Mouse (Mus musculus): Measurements from ENCODE around the gene Rtn4r. TPM values are rescaled to one million over a fixed set of nuclear protein-coding genes. Genes with fewer than 3 reads are reported as not detected.

Gene Rtn4r
- polyA plus RNA-seq (2015; fragmentation: Nextera tagmentation; extraction: Ambion mirVana), result 2.6 and 3.6 TPM in 2 replicates

DNA sequence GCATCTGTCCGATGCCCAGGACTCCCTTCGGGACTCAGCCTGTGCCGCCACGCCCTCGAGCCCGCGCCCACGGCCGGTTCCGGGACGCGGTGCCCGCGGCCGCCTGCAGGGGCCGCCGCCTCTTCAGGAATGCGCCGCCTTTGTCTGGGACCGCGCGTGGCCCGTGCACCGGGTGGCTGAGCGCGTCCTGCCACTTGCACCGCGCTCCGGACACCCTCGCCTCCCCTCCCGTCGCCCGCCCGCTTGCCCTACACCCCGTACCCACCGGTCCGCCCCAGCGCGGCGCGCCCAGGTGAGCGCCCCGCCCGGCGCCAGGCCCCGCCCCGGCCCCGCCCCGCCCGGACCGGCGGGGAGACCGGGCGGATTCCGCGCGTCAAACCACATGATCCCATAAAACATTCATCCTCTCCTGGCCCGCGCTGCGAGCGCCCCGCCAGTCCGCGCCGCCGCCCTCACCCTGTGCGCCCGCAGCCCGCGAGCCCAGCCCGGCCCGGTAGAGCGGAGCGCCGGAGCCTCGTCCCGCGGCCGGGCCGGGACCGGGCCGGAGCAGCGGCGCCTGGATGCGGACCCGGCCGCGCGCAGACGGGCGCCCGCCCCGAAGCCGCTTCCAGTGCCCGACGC, at the start of gene Rtn4r:
Gene Rtn4r (plus strand): TSS at position 402 of the 621 bp plus-strand sequence.
- peak within 1 kb of the TSS; percentile 74 for H3K4me3 ChIP-seq (replicated peaks)
- peak; percentile 81 for ATAC-seq (replicated peaks; ENCODE audit: low FRiP score)
- H3K36me3 ChIP-seq, result no peaks in the 10 kb centered on the region
- H3K27ac ChIP-seq, result no peak within 1 kb of the TSS
- H3K4me1 ChIP-seq, result peaks cover 31% of the 10 kb centered on the region
- peak within 1 kb of the TSS; percentile 100 for H3K4me2 ChIP-seq
- under 1% methylated on average over 96 of the region's 96 CpGs for WGBS
- H3K9me3 ChIP-seq (replicated peaks), result no peaks in the 10 kb centered on the region
- H3K27me3 ChIP-seq, result peaks cover 68% of the 10 kb centered on the region
- peak within 1 kb of the TSS; percentile 56 for H3K9ac ChIP-seq

DNA sequence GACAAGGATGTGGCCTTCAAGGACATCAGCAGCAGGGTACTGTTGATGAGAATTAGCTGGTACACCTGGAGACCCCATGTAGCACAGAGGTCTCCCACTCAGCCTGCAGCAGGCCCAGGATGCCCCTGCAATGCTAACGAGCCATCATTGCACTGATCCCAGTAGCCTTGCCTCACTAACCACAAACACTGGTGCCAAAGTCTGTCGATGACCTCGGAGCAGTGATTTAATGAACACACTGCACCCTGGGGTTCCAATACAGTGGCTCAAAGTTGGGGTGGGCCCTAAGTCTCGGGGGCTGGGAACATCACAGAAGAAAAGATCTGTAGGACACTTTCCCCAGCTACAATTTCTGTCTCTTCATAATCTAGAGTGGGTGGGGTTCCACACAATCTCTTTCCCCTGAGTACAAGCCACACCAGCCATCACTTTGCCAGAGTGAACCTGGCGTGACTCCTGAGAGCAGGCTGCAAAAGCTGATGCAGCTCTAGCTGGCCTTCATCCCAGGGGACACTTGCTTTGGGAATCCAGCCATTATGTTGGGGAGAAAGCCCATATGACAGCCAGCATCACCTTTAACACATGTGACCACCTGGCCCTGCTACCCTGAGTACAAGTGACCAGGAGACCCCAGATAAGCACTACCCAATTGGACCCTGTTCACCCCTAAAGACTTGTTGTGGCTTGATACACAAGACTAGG, 49.0 kb upstream of the Rtn4r start:
- H3K27me3 ChIP-seq, result no peaks in the 10 kb centered on the region
- no peak overlapping the region for H3K4me2 ChIP-seq
- H3K36me3 ChIP-seq, result peaks cover 5% of the 10 kb centered on the region; the same call in 1 of the 2 replicates
- no peaks in the 10 kb centered on the region for H3K9me3 ChIP-seq (replicated peaks)
- no peak for ATAC-seq (replicated peaks; ENCODE audit: low FRiP score)
- no peak overlapping the region for H3K27ac ChIP-seq
- no peak overlapping the region for H3K4me3 ChIP-seq (replicated peaks)
- WGBS, result 83% methylated on average over 5 of the region's 5 CpGs
- H3K9ac ChIP-seq, result no peak overlapping the region
- H3K4me1 ChIP-seq, result peaks cover 9% of the 10 kb centered on the region

DNA sequence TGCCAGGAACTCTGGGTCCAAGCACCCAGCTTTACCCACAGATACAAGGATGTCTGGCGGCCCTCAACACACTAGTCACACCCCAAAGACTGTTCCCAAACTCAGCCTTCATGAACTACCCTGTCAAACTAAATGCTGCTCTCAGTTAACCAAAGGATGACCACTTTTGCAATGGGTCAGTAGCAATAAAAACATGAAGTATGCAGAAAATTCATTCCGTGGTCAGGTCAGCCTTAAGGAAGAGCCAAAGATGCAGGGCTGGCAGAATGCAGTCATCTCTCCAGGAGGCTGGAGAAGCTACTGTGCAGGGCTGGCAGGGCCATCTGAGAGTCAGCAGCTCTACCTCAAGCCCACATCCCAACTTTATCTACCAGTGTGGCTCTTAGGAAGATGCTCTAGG, 48.1 kb upstream of the Rtn4r start:
- H3K4me2 ChIP-seq, result no peak overlapping the region
- WGBS, result 83% methylated on average over 2 of the region's 2 CpGs
- H3K36me3 ChIP-seq, result 0 out of 2 replicates have a peak, but pooled peaks cover 3% of the 10 kb centered on the region
- ATAC-seq (replicated peaks; ENCODE audit: low FRiP score), result no peak
- H3K9ac ChIP-seq, result no peak overlapping the region
- no peaks in the 10 kb centered on the region for H3K9me3 ChIP-seq (replicated peaks)
- no peak overlapping the region for H3K27ac ChIP-seq
- H3K4me1 ChIP-seq, result peaks cover 13% of the 10 kb centered on the region
- H3K27me3 ChIP-seq, result no peaks in the 10 kb centered on the region
- no peak overlapping the region for H3K4me3 ChIP-seq (replicated peaks)

DNA sequence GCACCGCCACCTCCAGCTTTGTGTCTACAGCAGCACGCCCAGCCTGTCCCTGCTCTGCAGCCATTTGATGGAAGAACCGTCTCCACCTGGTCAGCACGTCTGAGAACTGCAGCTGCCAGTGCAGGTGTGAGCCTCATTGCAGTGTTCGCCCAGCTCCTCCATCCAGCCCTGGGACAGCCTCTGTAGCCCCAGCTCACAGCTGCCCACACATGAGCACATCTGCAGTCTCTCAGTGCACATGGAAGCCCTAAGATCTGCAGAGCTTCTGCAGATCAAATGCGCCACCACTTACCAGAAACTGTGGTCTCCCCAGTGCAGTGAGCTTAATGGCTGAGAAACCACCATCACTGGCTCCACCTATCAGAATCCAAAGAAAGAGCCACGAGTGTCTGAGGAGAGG, 47.3 kb upstream of the Rtn4r start:
- no peaks in the 10 kb centered on the region for H3K27me3 ChIP-seq
- no peak overlapping the region for H3K9ac ChIP-seq
- 0 out of 2 replicates have a peak, but pooled peaks cover 3% of the 10 kb centered on the region for H3K36me3 ChIP-seq
- no peaks in the 10 kb centered on the region for H3K9me3 ChIP-seq (replicated peaks)
- WGBS, result 87% methylated on average over 7 of the region's 7 CpGs
- H3K4me3 ChIP-seq (replicated peaks), result no peak overlapping the region
- H3K27ac ChIP-seq, result no peak overlapping the region
- no peak overlapping the region for H3K4me2 ChIP-seq
- ATAC-seq (replicated peaks; ENCODE audit: low FRiP score), result no peak
- peaks cover 9% of the 10 kb centered on the region for H3K4me1 ChIP-seq

DNA sequence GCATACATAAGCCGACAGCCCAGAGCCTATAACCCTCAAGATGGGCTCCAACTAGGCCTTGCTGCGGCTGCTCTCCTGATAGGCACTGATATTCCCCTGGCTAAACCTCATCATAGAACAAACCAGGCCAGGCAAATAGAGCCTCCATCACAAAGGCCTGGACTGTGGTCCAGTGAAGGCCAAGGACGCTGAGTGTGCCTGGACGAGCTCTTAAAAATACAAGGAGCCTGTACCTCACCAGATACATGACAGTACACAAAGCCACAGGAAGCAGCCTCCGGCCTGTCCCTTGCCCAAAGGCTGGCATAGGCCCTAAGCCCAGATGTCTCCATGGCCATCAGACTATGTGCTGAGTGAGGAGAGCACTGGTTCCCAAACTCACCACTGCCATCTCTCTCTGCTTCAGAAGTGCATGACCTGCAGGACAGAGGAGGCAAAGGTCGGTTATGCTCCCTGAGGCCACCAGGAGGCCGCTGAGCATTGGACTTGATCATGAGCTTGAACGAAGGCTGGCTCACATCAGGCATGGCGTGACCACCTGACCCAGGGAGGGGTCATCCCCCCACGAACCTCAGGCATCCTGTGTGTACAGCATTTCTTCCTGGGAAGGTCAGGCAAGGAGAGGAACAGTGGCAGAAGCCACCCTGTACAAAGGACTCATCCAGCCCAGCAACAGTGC, 46.2 kb upstream of the Rtn4r start:
- Histone ChIP-seq H3K9ac (no peak overlapping the region), H3K27ac (no peak overlapping the region), H3K9me3 (replicated peaks) (no peaks in the 10 kb centered on the region), H3K4me3 (replicated peaks) (no peak overlapping the region), H3K4me1 (peaks cover 9% of the 10 kb centered on the region), H3K36me3 (0 out of 2 replicates have a peak, but pooled peaks cover 3% of the 10 kb centered on the region), H3K4me2 (no peak overlapping the region), H3K27me3 (no peaks in the 10 kb centered on the region)
- WGBS, result 80% methylated on average over 10 of the region's 10 CpGs
- ATAC-seq (replicated peaks; ENCODE audit: low FRiP score), result no peak

DNA sequence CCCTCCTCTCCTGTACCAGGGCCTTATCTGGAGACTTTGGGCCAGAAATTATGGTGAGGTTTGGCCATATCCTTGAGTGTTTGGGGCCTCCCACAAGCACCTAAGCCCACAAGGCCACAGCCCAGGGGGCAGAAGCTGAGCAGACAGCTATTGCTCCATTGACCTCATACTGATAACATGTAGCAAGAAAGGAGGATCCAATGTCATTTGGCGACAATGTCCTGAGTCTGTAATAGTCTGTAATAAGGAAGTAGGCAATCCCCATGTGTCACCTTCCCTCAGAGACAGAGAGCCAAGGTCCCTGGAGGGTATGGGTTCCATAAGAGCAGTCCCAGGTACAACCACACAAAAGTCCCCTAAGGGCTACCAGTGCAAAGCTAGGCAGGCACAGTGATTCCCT, 45.2 kb upstream of the Rtn4r start:
- H3K9ac ChIP-seq, result no peak overlapping the region
- no peaks in the 10 kb centered on the region for H3K27me3 ChIP-seq
- peaks cover 9% of the 10 kb centered on the region for H3K4me1 ChIP-seq
- no peaks in the 10 kb centered on the region for H3K9me3 ChIP-seq (replicated peaks)
- H3K4me2 ChIP-seq, result no peak overlapping the region
- H3K27ac ChIP-seq, result no peak overlapping the region
- no peak for ATAC-seq (replicated peaks; ENCODE audit: low FRiP score)
- H3K36me3 ChIP-seq, result 0 out of 2 replicates have a peak, but pooled peaks cover 3% of the 10 kb centered on the region
- 76% methylated on average over 1 of the region's 1 CpGs for WGBS
- no peak overlapping the region for H3K4me3 ChIP-seq (replicated peaks)

DNA sequence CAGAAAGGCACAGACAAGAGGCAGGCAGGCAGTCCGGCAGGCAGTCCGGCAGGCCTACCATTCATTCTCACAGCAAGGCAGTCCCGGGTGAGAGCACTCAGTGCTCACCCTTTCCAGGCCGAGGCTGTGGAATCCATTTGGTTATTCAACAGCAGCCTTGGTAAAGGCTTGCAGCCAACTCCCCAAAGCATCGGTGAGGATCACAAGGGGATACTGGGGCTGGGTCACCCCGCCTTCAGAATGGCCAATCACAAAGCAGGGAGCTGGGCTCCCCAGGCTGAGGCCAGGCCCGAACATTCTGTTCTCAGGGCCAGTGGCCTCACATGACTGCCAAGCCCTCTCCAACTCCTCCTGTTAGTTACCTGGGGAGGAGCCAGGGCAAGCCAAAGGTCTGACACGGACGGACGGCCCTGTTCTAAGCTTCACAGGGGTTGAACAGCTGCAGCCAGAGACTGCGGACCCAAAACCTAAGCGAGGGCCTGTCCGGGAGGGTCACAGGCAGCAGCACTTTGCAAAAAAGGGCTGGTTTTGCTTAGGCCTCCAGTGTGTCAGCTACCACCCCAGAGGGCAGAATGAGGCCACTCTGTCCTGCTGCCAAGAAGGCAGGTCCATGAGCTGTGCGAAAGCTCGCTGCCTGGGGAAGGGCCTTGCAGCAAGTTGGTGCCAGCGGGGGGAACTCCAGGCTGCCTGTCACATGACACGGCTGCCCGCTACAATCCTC, 44.1 kb upstream of the Rtn4r start:
- 74% methylated on average over 18 of the region's 18 CpGs for WGBS
- Histone ChIP-seq H3K9me3 (replicated peaks) (no peaks in the 10 kb centered on the region), H3K36me3 (0 out of 2 replicates have a peak, but pooled peaks cover 3% of the 10 kb centered on the region), H3K4me3 (replicated peaks) (no peak overlapping the region), H3K9ac (no peak overlapping the region), H3K27me3 (no peaks in the 10 kb centered on the region), H3K4me1 (peaks cover 17% of the 10 kb centered on the region), H3K27ac (no peak overlapping the region), H3K4me2 (no peak overlapping the region)
- ATAC-seq (replicated peaks; ENCODE audit: low FRiP score), result 0 out of 2 replicates have a peak, but pooled peaks have one; percentile 13

DNA sequence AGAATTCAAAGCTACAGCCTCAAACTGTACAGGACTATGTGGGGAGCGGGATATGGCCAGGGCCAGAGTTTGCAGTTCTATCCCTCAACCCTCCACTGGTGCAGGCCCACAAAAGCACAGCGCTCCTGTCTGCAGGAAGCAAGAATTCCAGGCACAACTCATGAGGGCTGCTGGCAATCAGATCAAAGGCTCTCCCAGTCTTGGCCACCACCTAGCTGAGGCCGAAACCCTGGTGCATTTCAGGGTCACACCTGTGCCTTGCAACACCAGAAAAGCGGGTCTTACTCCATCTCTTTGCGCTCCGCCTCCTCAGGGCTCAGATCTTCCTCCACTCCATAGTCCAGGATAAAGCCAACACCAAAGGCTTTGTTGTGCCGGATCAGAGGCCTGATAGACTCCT, 43.2 kb upstream of the Rtn4r start:
- Histone ChIP-seq H3K9ac (no peak overlapping the region), H3K27ac (no peak overlapping the region), H3K27me3 (no peaks in the 10 kb centered on the region), H3K36me3 (0 out of 2 replicates have a peak, but pooled peaks cover 3% of the 10 kb centered on the region), H3K4me1 (peaks cover 21% of the 10 kb centered on the region), H3K4me3 (replicated peaks) (no peak overlapping the region), H3K9me3 (replicated peaks) (no peaks in the 10 kb centered on the region), H3K4me2 (no peak overlapping the region)
- ATAC-seq (replicated peaks; ENCODE audit: low FRiP score), result no peak
- WGBS, result 83% methylated on average over 7 of the region's 7 CpGs

DNA sequence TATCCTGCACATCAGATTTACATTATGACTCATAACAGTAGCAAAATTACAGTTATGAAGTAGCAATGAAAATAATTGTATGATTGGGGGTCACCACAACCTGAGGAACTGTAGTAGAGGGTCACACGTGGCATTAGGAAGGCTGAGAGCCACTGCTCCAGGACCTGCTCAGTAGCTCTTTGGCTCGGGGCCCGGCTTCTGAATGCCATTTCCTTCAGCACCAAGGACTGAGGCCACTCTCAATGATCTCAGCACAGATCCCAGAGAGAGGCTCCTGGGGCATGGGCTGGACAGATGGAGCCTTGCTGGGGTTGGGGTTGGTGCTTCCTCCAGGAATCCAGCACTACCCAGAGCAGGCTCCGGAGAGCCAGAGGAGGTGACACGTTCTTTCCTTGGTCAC, 40.3 kb upstream of the Rtn4r start:
- H3K27ac ChIP-seq, result no peak overlapping the region
- no peaks in the 10 kb centered on the region for H3K9me3 ChIP-seq (replicated peaks)
- H3K36me3 ChIP-seq, result 0 out of 2 replicates have a peak, but pooled peaks cover 3% of the 10 kb centered on the region
- no peaks in the 10 kb centered on the region for H3K27me3 ChIP-seq
- H3K9ac ChIP-seq, result no peak overlapping the region
- ATAC-seq (replicated peaks; ENCODE audit: low FRiP score), result no peak
- no peak overlapping the region for H3K4me3 ChIP-seq (replicated peaks)
- H3K4me2 ChIP-seq, result no peak overlapping the region
- 87% methylated on average over 5 of the region's 5 CpGs for WGBS
- peaks cover 33% of the 10 kb centered on the region for H3K4me1 ChIP-seq

DNA sequence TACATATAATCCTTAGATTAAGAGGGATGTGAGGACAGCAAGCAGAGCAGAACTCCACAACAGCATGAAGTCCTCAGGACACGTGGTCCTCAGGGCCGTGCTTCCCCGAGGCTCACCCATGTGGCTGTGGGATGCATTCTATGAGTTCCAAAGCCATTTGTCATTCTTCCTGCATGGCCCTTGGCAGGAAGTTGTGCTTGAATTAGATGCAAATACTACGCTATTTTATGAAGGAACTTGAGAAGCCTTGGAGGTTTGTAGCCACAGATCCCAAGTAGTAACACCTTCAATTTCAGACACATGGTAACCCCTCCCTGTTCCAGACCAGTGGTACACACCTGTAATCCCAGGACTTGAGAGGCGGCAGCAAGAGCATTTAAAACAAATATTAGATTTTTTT, 31.1 kb upstream of the Rtn4r start:
- Histone ChIP-seq H3K27me3 (no peaks in the 10 kb centered on the region), H3K27ac (no peak overlapping the region), H3K4me1 (peaks cover 4% of the 10 kb centered on the region), H3K4me3 (replicated peaks) (no peak overlapping the region), H3K9ac (no peak overlapping the region), H3K4me2 (no peak overlapping the region), H3K9me3 (replicated peaks) (no peaks in the 10 kb centered on the region), H3K36me3 (no peaks in the 10 kb centered on the region)
- ATAC-seq (replicated peaks; ENCODE audit: low FRiP score), result 0 out of 2 replicates have a peak, but pooled peaks have one; percentile 25
- 41% methylated on average over 5 of the region's 5 CpGs for WGBS

DNA sequence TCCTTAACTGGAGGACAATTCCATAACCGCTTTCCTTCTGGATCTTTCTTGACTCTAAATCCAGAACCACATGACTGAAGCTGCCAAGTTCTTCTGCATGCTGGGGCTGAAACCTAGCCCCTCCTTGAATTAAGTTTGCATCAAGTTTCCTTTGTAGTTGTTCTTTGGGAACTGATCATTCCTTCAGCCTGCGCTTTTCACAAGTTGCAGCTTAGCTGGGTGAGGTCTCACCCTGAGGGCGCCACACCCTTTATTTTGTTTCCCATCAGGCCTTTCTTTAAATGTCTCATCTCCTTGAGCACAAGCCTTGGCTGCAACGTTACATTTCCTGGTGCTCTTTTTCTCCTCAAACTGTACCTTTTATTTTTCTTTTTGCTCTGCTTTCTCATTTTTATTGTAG, 24.6 kb upstream of the Rtn4r start:
- H3K36me3 ChIP-seq, result no peaks in the 10 kb centered on the region
- no peak overlapping the region for H3K27ac ChIP-seq
- no peaks in the 10 kb centered on the region for H3K9me3 ChIP-seq (replicated peaks)
- H3K4me2 ChIP-seq, result no peak overlapping the region
- 80% methylated on average over 4 of the region's 4 CpGs for WGBS
- H3K9ac ChIP-seq, result no peak overlapping the region
- no peak for ATAC-seq (replicated peaks; ENCODE audit: low FRiP score)
- H3K27me3 ChIP-seq, result no peaks in the 10 kb centered on the region
- H3K4me1 ChIP-seq, result no peaks in the 10 kb centered on the region
- no peak overlapping the region for H3K4me3 ChIP-seq (replicated peaks)

Measured in kidney, embryonic 15.5 days (tissue).